Mouse (Mus musculus) right cerebral cortex, postnatal 4 days (tissue): Measurements from ENCODE around the gene Cdca7.

Experiments used
- DNase-seq: peaks from one replicate; pipeline ENCODE4 v3.0.0-alpha.2; 2022

Gene Cdca7

GRCm38 (mm10) chr2:72475797-72476485, at the start of gene Cdca7:
Cdca7 (plus strand) TSS chr2:72476159.
- DNase-seq = peak; percentile 49

DNA sequence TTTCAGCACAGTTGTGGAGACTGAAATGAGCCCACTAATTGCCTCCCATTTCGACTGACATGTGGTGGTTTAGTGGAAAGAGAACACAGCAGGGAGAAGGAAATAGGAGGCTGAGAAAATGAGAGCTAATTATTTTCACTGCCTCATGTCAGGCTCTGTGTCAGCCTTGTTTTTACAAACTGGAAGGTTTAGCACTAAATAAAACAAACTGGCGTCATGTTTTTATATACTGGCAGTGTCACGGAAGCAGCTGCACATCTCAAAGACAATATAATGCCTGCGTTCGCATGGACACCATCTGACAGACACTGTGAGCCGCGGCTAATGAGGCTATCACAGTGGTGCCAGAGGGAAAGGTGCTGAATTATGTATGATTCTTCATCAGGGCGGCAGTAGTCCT, 49.2 kb upstream of the Cdca7 start:
- DNase-seq = peak; percentile 13

DNA sequence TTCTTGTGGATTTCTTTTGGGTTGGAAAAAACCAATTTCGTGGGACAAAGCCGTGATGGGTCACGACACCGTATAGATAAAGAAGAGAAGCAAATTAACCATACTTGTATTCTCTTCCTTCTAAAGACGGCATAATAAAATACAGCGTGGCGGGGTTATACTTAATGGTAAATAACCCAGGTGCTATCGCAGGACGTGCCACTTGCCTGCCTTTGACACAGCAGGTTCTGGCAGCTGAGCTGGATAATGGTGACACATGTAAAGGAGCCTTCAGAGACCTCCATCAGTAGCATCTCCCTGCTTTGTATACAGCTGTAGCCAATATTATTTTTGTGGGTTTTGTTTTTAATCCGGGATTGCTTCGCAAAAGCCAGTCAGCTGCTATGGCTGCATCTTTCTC, 48.7 kb upstream of the Cdca7 start:
- DNase-seq = no peak

- no peak for DNase-seq
Measured at GRCm38 (mm10) chr2:72438941-72439533, 36.9 kb upstream of the Cdca7 start.

DNA sequence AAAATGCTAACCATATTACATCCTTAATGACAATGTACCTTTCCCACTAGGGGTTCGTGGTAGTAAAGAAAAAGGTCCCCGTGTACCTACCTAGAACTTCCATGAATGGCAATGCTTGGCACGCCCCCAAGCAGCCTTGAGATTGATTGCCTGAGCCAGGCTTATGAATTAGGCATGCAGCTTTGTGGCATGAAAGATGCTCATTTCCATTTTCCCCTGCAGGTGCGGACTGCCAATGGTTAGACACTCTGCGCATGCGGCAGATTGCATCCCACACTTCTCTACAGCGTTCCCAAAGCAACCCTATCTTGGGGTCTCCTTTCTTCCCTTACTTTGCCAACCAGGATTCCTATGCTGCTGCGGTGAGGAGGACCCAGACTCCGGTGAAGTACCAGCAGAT, 34.9 kb upstream of the Cdca7 start:
- peak; percentile 22 for DNase-seq

DNA sequence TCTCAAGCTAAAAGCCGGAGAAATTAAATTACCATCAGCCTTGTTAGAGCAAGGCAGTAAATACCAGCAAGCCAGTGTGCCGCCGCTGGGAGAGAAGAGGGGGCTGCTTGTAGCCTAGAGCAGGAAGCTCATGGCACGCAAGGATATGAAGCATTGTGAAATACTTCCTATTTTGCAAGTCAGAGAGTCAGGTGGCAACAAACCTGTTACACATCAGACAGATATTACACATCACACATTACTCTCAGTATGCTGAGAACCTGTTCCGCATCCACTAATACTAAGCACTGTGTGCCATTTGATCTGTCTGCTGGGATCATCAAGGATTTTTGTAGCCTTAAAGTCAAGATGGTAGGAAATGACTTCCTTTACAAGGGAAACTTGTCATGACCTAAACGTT, 33.1 kb upstream of the Cdca7 start:
- no peak for DNase-seq

- no peak for DNase-seq
Measured at GRCm38 (mm10) chr2:72443960-72444359, 32.0 kb upstream of the Cdca7 start.

DNA sequence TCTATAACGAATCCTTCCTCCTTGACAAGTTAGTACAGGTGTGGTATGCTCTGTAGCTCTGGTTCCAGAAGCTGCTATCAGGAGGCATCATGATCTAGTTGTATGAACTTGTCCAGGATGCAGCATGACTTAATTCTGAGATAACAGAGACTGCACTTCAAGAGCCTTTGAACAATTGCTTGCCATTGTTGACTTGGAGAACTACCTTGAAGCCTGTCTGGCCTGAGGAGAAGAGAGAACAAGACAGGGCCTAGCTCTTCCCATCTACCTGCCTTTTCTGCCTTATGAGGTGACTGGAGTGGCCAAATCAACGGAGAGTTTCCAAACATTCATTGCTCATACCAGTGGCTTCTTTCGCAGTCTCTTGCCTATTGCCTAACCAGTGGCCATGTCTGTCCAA, 29.9 kb upstream of the Cdca7 start:
- DNase-seq = no peak

- no peak for DNase-seq
Measured at GRCm38 (mm10) chr2:72446615-72447014, 29.3 kb upstream of the Cdca7 start.

- DNase-seq = no peak
Measured at GRCm38 (mm10) chr2:72453563-72453962, 22.4 kb upstream of the Cdca7 start.

DNA sequence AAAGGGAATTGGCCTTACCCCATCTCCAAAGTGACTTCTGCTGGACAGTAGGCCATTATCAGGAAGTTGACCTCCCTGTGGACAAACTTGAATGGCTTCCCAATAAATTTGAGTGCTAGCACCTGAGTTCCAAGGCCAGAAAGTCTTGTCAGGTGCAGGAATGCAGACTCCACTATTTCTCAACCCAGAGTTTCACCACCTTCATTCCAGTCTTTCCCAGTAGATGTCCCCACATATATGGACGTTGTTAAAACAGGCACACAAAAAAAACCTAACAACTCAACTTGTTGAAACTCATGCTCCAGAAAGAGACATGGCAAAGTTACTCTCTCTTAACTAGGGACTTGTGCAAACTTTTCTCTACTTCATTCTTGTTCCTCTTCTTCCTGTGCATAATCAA, 19.8 kb upstream of the Cdca7 start:
- DNase-seq = no peak

DNA sequence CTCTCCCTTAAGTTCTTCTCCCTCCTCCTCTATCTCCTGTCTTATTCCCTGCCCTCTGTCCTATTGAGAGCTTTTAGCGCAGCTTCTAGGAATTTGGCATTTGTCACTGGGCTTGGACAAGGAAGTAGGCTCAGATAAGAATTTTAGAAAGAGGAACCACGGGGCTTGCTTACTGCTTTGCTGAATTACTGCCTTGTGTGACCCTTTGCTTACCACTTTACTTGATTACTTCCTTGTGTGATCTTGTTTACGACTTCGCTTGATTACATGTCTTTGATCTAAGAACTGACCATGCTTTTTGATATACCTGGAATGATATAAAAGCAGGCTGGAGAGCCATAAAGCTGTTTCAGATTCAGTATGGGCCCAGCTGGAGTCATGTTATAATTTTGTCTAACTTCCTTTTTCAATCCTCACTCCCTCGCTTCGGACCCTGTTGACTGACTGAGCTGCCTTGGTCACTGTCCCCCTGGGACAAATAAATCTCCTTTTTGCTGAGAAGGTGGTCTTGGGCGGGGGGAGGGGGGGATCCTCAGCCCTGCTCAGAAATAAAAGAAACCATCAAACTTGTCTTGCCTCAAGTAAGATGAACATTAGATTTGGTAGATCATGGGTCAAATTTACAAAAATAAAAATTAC, 11.5 kb upstream of the Cdca7 start:
- DNase-seq = no peak

GRCm38 (mm10) chr2:72467604-72468003, 8.4 kb upstream of the Cdca7 start:
- DNase-seq = no peak

GRCm38 (mm10) chr2:72471415-72472070, 4.4 kb upstream of the Cdca7 start:
- no peak for DNase-seq

DNA sequence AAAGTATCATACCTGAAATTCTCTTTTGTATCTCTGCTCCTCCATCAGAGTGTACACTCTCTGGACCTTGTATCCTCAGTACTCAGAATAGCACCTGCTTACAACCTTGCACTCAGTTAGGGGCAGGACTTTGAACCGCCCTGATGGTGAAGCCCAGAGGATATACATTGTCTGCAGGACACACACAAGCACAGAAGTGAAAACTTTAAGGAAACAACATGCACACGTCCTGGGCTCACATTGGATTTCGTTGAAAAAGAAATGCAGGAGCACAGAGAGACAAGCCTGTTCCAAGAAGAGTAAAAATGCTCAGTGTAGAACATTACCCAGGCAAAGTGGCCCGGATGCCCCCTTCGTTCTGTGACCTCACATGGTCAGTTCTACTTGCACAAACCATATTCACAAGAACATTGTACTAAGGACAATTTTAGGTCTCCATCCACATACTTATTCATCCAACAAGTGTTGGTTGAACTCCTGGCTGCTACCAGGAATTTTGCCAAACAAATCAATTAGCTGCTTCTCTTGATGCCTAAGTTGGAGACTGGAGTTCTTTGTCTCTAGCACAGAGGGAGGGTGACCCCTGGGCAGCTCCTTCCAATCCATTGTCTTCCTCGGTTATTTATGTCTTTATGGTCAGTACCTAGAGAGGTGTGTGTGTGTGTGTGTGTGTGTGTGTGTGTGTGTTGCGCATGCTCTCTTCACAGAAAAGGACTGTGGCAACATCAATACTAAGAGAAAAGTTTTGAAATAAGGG, 1.2 kb upstream of the Cdca7 start:
- no peak for DNase-seq

DNA sequence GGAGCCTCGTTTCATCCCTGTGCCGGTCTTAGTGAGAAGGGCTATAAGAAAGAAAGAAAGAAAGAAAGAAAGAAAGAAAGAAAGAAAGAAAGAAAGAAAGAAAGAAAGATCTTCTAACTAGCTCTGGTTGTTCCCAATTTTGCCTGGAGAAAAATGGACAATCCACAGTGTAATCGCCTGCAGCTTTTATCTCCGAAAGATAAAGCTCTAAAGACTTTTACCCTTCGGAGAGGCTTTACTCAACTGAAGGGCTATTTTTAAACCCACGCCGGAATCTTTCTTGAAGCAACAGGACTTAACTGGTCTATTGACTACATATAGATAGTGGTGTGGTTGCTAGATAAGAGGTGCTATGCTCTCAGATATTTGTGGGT, 549 bp upstream of the Cdca7 start:
- no peak for DNase-seq

DNA sequence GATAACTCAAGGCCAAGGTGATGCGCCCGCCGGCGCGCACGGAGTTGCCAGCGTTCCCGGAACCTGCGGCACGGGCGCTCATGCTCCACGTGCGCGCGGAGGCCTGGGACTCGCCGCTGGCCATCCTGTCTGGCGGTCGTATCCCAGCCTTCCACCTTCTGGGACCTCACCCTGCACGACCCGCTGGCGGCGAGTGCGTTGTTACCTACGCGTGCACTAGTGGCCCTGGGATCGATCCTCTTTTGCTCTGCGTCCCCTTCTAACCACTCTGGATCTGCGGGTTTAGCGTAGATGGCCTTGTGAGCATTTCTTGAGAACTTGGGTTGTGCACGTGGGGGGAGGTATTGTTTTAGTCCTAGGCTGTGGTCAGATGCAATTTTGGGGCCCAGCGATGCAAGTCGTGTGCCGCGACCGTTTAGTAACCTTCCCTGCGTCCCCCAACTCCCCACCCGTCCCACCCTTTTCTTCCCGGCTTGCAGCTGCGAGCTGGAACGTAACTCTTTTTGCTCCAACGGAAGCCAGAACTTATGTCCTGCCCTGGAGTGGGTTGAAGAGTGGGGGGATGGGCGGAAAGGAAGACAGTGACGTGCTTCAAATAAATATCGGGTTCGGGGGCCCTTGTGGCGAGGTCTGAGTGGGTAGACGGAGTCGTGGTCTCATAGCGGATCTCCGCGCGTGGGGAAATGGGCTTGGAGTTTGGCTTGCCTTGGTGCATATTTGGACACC, 690 bp downstream of the Cdca7 start:
- DNase-seq = peak; percentile 33

- DNase-seq = no peak
Measured at GRCm38 (mm10) chr2:72477221-72477620, 1.3 kb downstream of the Cdca7 start.

- DNase-seq = no peak
Measured at GRCm38 (mm10) chr2:72478176-72478575, 2.2 kb downstream of the Cdca7 start.

DNA sequence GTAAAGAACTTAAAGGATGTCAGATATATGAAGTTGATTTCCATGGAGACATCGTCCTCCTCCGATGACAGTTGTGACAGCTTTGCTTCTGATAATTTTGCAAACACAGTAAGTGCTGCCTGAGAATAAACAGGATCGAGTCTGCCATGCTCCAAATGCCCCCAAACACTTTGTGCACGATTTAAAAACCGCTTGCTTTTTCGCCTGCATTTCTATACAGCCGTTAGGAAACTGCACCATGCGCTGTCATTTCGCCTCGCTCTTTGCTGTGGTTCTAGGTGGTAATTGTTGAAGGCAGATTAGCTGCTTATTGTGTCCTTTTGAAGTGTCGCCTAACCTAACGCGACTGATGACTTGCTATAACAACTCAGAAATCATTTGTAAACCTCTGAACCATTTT, 3.0 kb downstream of the Cdca7 start:
- no peak for DNase-seq

- DNase-seq = no peak
Measured at GRCm38 (mm10) chr2:72479818-72480217, 3.9 kb downstream of the Cdca7 start.

- DNase-seq = no peak
Measured at GRCm38 (mm10) chr2:72491650-72492049, 15.7 kb downstream of the Cdca7 start.

DNA sequence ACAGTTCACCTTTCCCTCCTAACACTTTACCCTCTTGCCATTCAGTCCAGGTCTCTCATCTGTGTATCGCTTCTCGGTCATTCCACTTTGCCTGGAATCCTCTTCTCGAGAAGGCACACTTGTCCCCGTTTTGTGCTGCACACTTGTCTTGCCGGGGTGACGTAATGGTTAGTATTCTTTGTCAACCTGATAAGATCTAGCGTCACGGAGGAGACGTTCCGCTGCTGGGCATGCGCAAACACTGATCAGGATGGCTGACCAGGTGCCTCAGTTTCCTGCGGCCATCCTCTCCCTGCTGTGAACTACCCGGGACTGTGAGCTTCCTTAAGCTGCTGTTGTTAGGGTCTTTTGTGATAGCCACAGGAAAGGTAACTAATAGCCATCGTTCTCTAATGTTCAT, 17.1 kb downstream of the Cdca7 start:
- no peak for DNase-seq
